Mouse (Mus musculus) adrenal gland, postnatal 25 days (tissue): Measurements from ENCODE around the gene Gng4. TPM values are rescaled to one million over a fixed set of nuclear protein-coding genes. Genes with fewer than 3 reads are reported as not detected.

Source experiments
- DNase-seq: peaks from one replicate; pipeline ENCODE4 v3.0.0; 2021; ENCODE audit warnings: mixed read lengths
- total RNA-seq: library from RNA; stranded (reverse); gene quantifications from 2 replicates; pipeline ENCODE4 v1.2.3, GENCODE M21; 2021

Gng4 gene
- total RNA-seq, 1 experiment from 2014 or later: 12.1 TPM

GRCm38 (mm10) chr13:13818696-13819095 is 34.8 kb downstream of the Gng4 start:
- no peak for DNase-seq

DNA sequence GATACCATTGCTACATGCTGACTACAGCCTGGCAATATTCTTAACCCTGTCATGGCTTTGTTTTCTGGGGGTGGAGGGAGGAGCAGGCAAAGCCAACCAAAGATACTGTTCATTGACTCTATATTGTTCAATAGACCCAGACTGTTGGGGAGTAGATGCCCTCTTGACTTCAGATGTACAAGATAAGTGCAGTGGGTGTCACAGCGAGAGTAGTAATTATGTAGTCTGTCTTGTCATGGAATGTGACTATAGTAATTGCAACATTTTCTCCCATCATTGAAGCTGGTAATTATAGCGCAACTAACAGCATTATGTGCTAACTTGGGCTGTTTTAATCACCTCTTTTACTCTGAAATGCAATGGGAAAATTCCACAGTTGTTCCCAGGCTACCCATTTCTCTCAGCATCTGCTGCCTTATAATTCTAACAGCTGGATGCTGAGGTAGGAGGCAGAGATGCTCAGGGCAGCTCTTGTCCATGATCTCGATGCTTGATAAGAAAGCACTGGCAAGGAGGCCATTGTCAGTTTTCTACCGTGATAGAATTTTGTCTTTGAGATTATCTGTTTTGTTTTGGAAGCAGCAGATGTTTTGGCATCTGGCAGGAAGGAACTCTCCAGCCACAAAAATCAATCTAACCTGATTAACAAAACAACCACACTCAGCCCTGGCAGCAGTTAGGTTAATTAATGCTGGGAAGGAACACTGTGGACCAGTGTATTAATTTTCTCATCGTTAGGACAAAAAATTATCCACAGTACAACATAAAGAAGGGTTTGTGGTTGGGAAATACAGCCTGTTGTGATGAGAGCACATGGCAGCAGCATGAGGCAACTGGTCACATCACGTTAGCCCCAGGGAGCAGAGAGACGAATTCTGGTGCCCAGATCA is 36.6 kb downstream of the Gng4 start:
- DNase-seq: no peak

GRCm38 (mm10) chr13:13824946-13825345 is 41.1 kb downstream of the Gng4 start:
- no peak for DNase-seq

DNA sequence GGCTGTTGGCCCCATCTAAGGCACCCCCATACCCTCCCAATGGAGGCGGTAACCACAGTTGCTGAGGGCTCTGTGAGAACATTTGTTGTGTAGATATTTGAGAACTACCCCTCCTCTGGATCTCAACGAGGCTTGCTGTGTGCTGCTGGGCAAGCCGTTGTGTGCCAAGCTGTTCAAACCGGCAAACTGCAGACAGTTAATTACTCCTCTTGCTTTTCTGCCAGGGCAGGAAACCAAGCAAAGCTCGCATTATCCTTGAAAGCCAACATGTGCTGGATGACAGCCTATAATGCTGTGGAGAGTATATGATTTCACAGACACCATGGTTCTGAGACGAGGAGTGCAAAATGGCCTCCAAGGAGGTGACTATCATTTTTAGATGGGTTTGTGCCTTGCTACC is 42.7 kb downstream of the Gng4 start:
- no peak for DNase-seq

DNA sequence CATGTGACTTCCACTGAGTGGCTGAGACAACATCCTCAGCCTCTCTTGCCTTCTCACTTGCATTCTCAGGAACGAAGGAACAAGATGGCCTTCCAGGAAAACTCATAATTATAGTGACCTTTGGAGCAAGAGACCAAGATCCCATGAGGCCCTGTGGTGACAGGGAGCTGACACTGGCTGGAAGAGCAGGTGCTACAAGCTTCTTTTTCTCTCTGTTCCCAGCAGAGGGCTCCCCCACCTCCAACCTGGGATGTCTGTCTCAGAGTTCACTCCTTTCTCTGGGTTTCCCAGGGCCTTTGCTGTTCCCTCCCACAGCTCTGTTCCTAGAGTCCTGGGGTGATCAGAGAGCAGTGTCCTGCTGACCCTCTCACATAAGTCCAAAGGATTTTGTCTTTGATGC is 44.3 kb downstream of the Gng4 start:
- no peak for DNase-seq

- no peak for DNase-seq
Observed at GRCm38 (mm10) chr13:13830469-13831074, 46.7 kb downstream of the Gng4 start.

- DNase-seq: no peak
Observed at GRCm38 (mm10) chr13:13835180-13835579, 51.3 kb downstream of the Gng4 start.

- DNase-seq: no peak
Observed at GRCm38 (mm10) chr13:13845021-13845420, 61.2 kb downstream of the Gng4 start.

- no peak for DNase-seq
Observed at GRCm38 (mm10) chr13:13847075-13847599, 63.3 kb downstream of the Gng4 start.

- no peak for DNase-seq
Observed at GRCm38 (mm10) chr13:13857190-13857589, 73.3 kb downstream of the Gng4 start.

DNA sequence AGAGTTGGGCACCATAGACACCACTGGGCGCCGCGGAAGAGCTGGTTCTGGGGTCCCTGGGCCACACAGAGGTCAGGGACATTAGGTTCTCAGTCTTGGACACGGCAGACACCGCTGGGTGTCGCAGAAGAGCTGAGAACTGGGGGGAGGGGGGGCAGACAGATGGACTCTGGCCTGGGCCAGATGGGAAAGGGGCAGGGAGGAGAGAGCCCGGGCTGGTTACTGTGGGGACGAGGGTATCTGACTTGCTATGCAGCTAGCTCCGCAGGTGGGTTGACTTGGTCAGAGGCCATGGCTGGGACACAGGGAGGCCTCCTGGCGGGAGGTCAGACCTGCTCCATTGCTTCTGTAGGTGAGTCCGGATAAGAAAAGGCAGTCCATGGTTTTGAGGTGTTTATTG is 78.5 kb downstream of the Gng4 start:
- no peak for DNase-seq

DNA sequence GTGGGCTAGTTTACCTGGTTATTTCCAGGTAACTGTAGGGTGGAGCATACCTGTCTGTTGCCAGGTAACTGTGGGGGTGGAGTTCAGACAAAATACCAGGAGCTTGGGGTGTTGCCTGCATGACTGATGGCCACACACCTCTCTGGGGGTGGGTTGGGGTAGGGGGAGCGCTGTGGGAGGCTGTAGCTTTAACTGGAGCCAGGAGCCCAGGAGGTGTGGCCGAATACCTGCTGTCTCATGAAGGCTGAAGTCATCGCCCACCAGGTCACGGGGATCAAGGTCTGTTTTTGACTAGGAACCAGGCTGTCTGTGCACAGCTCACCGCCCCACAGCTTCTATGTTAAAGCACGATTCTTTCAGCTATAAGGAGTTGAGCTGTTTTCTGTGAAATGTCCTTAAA is 79.1 kb downstream of the Gng4 start:
- DNase-seq: no peak

- DNase-seq: no peak
Observed at GRCm38 (mm10) chr13:13866339-13866738, 82.5 kb downstream of the Gng4 start.

GRCm38 (mm10) chr13:13867078-13867759 is 83.4 kb downstream of the Gng4 start:
- no peak for DNase-seq

DNA sequence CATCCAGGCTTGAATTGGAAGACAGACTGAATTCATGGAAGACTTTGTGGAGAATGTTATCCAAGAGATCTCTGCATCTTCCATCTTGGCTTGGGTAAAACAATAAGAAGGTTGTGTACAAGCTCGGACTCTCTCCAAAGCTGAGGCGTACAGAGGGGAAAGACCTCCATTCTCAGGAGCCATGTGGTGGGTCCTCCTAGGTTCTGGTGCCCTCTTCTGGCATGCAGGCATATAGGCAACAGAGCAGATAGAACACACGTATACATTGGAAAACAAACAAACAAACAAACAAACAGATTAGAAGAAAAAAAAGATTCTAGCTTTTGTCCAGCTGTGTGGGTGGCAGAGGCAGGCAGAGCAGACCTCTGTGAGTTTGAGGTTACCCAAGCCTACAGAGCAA is 84.1 kb downstream of the Gng4 start:
- DNase-seq: no peak

Other genes starting within 250 kb of the Gng4 start
- gene Lyst, start 193.7 kb upstream of the Gng4 start, total RNA-seq: 23.8 and 41.5 TPM in 2 replicates
- 25.6 and 26.0 TPM in 2 replicates for gene B3galnt2, start 170.4 kb downstream of the Gng4 start, total RNA-seq